Mouse (Mus musculus): ENCODE data around the gene Rmi2. TPM values are rescaled to one million over a fixed set of nuclear protein-coding genes. Genes with fewer than 3 reads are reported as not detected.
"Not testable (repeated sequence)": the region's sequence is repeated elsewhere in the genome, so short reads cannot be mapped to it uniquely, and the experiment has no call there.

Gene Rmi2
- polyA plus RNA-seq, 1 experiment from 2014 or later = 0.31 TPM

GRCm38 (mm10) chr16:10850905-10851304 lies 16.0 kb downstream of the Rmi2 start:
- H3K27me3 ChIP-seq (replicated peaks) = no peaks in the 10 kb centered on the region
- WGBS = 33% methylated on average over 4 of the region's 4 CpGs
- ATAC-seq (replicated peaks) = no peak

DNA sequence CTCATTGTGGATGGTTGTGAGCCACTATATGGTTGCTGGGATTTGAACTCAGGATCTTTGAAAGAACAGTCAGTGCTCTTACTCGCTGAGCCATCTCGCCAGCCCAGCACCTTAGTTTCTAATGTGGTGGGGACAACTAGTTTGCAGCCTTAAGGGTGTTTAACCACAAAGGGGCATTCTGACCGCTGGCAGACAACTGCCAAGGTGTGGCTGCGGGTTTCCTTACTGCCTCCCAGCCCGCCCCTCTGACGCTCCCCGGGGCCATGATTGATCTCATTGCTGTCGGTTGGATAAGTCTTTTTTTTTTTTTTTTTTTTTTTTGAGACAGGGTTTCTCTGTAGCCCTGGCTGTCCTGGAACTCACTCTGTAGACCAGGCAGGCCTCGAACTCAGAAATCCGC lies 17.4 kb downstream of the Rmi2 start:
- H3K9ac ChIP-seq; H3K4me3 ChIP-seq; H3K9me3 ChIP-seq; H3K4me2 ChIP-seq; H3K36me3 ChIP-seq (replicated peaks); H3K4me1 ChIP-seq; ATAC-seq (replicated peaks); H3K27me3 ChIP-seq (replicated peaks); H3K27ac ChIP-seq: not testable (repeated sequence)
- WGBS = 92% methylated on average over 10 of the region's 10 CpGs

More at GRCm38 (mm10) chr16:10850905-10851304, 16.0 kb downstream of the Rmi2 start:
- H3K9me3 ChIP-seq = no peaks in the 10 kb centered on the region
- no peak overlapping the region for H3K27ac ChIP-seq
- H3K4me1 ChIP-seq = no peaks in the 10 kb centered on the region
- no peak overlapping the region for H3K9ac ChIP-seq
- no peak overlapping the region for H3K4me2 ChIP-seq
- H3K36me3 ChIP-seq (replicated peaks) = no peaks in the 10 kb centered on the region
- H3K4me3 ChIP-seq = no peak overlapping the region

DNA sequence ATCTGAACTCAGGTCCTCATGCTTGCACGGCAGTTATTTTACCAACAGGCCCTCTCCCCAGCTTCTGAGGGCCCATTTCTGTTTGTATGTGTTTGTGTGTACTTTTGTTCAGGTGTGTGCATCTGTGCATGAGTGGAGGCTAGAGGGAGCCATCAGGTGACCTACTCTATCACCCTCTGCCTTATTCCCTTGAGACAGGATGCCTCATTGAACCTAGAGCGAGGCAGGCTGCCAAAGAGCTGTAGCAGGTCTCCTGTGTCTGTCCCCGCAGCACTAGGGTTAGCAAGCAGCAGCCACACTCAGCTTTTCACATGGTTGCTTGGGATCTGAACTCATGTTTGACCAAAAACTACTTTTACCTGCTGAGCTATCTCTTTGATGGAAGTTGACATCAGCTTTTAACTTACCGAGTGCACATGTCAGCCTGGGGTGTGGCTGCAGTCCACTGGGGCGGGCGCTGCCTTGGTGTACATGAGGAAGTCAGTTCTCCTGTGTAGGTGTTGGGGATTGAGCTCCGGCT lies 24.9 kb downstream of the Rmi2 start:
- Histone ChIP-seq H3K9ac (no peak overlapping the region), H3K27me3 (replicated peaks) (no peaks in the 10 kb centered on the region), H3K4me2 (no peak overlapping the region), H3K27ac (no peak overlapping the region), H3K36me3 (replicated peaks) (no peaks in the 10 kb centered on the region), H3K9me3 (no peaks in the 10 kb centered on the region), H3K4me3 (no peak overlapping the region), H3K4me1 (no peaks in the 10 kb centered on the region)
- no peak for ATAC-seq (replicated peaks)
- WGBS = 97% methylated on average over 7 of the region's 7 CpGs

- Histone ChIP-seq H3K9me3 (no peaks in the 10 kb centered on the region), H3K27ac (no peak overlapping the region), H3K36me3 (replicated peaks) (no peaks in the 10 kb centered on the region), H3K4me1 (no peaks in the 10 kb centered on the region), H3K9ac (no peak overlapping the region), H3K4me3 (no peak overlapping the region), H3K4me2 (no peak overlapping the region), H3K27me3 (replicated peaks) (no peaks in the 10 kb centered on the region)
- 82% methylated on average over 3 of the region's 3 CpGs for WGBS
- no peak for ATAC-seq (replicated peaks)
Observed at GRCm38 (mm10) chr16:10861408-10861807, 26.5 kb downstream of the Rmi2 start.

DNA sequence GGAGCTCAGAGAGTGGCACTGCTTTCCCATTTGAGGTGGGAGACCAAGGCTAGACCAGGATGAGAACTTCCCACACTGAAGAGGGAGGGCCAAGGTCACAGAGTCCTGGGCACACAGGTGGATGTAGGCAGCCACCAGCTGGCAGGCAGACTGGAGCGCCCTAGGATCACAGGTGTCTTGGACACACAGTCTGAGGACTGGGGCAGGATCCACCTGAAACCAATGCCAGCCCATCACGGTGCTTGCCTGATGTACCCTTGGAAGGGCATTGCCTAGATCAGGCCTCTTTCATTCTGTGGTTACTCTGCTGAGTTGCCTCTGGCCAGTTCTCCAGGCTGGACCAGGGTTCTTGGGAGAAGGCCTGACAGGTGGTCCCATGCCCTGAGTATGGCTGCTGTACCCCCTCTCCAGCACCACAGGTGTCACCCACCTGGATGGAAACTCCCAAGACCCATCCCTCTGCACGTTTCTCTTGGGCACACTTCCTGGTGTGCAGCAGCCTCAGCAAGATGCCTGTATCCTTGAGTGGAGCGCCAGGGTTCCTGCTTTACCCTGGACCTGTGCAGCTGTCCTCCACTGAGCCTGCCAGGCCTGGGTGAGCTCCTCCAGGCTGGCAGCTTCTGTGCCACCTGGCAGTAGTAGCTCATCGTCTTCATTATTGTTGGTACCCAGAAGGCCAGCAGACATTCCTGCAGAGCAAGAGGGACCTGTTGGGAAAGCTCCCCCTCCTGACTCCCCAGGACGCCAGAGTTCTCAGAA lies 30.2 kb downstream of the Rmi2 start:
- no peak overlapping the region for H3K27ac ChIP-seq
- H3K9ac ChIP-seq = no peak overlapping the region
- no peaks in the 10 kb centered on the region for H3K9me3 ChIP-seq
- WGBS = 84% methylated on average over 6 of the region's 6 CpGs
- H3K4me1 ChIP-seq = no peaks in the 10 kb centered on the region
- no peak overlapping the region for H3K4me2 ChIP-seq
- no peaks in the 10 kb centered on the region for H3K36me3 ChIP-seq (replicated peaks)
- H3K27me3 ChIP-seq (replicated peaks) = no peaks in the 10 kb centered on the region
- no peak overlapping the region for H3K4me3 ChIP-seq
- no peak for ATAC-seq (replicated peaks)

GRCm38 (mm10) chr16:10865592-10865987 lies 30.7 kb downstream of the Rmi2 start:
- Histone ChIP-seq H3K27me3 (replicated peaks) (no peaks in the 10 kb centered on the region), H3K4me1 (no peaks in the 10 kb centered on the region), H3K9ac (no peak overlapping the region), H3K4me2 (no peak overlapping the region), H3K27ac (no peak overlapping the region), H3K9me3 (no peaks in the 10 kb centered on the region), H3K4me3 (no peak overlapping the region), H3K36me3 (replicated peaks) (no peaks in the 10 kb centered on the region)
- no peak for ATAC-seq (replicated peaks)

DNA sequence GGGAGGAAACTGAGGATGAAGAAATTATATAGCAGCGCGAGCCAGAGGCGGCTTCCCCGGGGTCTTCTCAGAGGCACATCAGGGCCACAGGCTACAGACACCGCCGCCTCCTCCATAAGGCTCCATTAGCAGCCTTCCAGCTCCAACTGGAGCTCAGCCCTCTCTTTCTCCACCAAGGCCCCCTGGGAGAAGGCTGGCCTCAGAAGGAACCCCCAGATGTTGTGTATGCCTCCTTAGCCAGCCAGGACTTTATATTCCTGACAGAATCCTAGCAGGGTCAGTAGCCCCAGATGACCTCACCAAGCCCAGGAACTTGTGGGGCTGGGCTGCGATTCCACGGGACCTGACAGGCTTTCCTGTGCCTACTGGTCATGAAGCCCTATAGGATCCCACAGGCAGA lies 32.0 kb downstream of the Rmi2 start:
- Histone ChIP-seq H3K9me3 (no peaks in the 10 kb centered on the region), H3K4me2 (no peak overlapping the region), H3K4me1 (no peaks in the 10 kb centered on the region), H3K36me3 (replicated peaks) (no peaks in the 10 kb centered on the region), H3K27ac (no peak overlapping the region), H3K4me3 (no peak overlapping the region), H3K27me3 (replicated peaks) (no peaks in the 10 kb centered on the region), H3K9ac (no peak overlapping the region)
- 90% methylated on average over 8 of the region's 8 CpGs for WGBS
- ATAC-seq (replicated peaks) = no peak

GRCm38 (mm10) chr16:10867501-10867900 lies 32.6 kb downstream of the Rmi2 start:
- no peak for ATAC-seq (replicated peaks)
- no peaks in the 10 kb centered on the region for H3K36me3 ChIP-seq (replicated peaks)
- 85% methylated on average over 2 of the region's 2 CpGs for WGBS

DNA sequence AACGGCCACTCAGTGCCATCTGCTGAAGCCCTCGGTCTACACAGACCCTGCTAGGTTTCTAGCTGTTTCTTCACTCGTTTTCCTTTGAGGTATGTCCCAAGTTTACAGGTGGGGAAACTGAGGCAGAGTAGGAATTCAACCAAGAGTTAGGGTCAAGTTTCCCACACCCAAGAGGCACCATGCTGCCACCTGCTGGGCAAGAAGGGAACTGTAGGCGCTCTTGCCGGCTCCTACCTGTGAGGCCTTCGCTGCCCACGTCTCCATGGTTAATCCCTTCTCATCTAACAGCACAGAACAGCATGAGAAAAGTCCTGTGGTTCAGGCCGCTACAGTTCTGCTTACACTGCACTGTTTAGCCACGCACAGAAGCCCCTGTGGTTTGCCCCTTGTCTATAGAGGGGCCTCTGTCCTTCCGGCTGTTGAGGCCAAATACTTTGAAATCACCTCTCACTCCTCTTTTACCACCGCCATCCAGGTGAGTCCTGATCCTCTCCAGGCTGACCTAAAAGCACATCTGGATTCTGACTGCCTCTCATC lies 33.1 kb downstream of the Rmi2 start:
- ATAC-seq (replicated peaks) = no peak
- no peak overlapping the region for H3K27ac ChIP-seq

More at GRCm38 (mm10) chr16:10867501-10867900, 32.6 kb downstream of the Rmi2 start:
- H3K9me3 ChIP-seq = no peaks in the 10 kb centered on the region
- no peak overlapping the region for H3K4me2 ChIP-seq
- no peaks in the 10 kb centered on the region for H3K27me3 ChIP-seq (replicated peaks)
- H3K4me3 ChIP-seq = no peak overlapping the region
- H3K9ac ChIP-seq = no peak overlapping the region
- no peak overlapping the region for H3K27ac ChIP-seq
- H3K4me1 ChIP-seq = no peaks in the 10 kb centered on the region

GRCm38 (mm10) chr16:10870969-10871368 lies 36.1 kb downstream of the Rmi2 start:
- no peaks in the 10 kb centered on the region for H3K9me3 ChIP-seq
- no peak for ATAC-seq (replicated peaks)
- H3K9ac ChIP-seq = no peak overlapping the region
- H3K4me1 ChIP-seq = 0 out of 2 replicates have a peak, but pooled peaks cover 3% of the 10 kb centered on the region
- no peak overlapping the region for H3K27ac ChIP-seq
- H3K27me3 ChIP-seq (replicated peaks) = no peaks in the 10 kb centered on the region
- no peaks in the 10 kb centered on the region for H3K36me3 ChIP-seq (replicated peaks)
- no peak overlapping the region for H3K4me2 ChIP-seq
- WGBS = 61% methylated on average over 4 of the region's 4 CpGs
- H3K4me3 ChIP-seq = no peak overlapping the region

More for the DNA sequence above, 33.1 kb downstream of the Rmi2 start:
- no peaks in the 10 kb centered on the region for H3K36me3 ChIP-seq (replicated peaks)
- no peak overlapping the region for H3K4me2 ChIP-seq
- H3K9ac ChIP-seq = no peak overlapping the region
- H3K9me3 ChIP-seq = no peaks in the 10 kb centered on the region
- H3K4me1 ChIP-seq = no peaks in the 10 kb centered on the region
- no peak overlapping the region for H3K4me3 ChIP-seq
- 32% methylated on average over 11 of the region's 11 CpGs for WGBS
- no peaks in the 10 kb centered on the region for H3K27me3 ChIP-seq (replicated peaks)

DNA sequence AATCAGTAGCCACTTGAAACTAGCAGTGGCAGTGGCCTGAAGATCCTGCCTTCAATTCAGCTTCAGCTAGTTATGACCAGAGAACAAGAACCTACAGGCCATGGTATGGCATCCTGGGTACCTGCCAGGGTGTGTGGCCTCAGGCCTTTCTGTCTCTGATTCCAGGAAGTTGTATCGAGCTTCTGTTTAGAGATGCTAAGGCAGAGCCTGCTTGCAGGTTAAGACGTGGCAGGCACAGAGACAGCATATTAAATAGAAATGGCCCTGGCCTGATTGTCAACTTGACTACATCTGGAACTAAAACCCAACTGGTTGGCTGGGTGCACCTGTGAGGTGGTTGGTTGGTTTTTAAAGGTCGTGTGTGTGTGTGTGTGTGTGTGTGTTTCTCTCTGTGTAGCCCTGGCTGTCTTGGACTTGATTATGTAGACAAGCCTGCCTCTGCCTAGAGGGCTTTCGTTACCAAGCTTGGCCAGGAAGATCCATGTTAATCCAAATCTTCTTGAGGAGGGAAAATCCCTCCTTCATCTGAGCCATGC lies 38.0 kb downstream of the Rmi2 start:
- no peak overlapping the region for H3K9ac ChIP-seq
- 72% methylated on average over 4 of the region's 4 CpGs for whole genome bisulfite sequencing
- no peaks in the 10 kb centered on the region for H3K9me3 ChIP-seq
- no peak overlapping the region for H3K27ac ChIP-seq
- no peak overlapping the region for H3K4me3 ChIP-seq
- no peak for ATAC-seq (replicated peaks)
- 0 out of 2 replicates have a peak, but pooled peaks cover 3% of the 10 kb centered on the region for H3K4me1 ChIP-seq
- H3K4me2 ChIP-seq = no peak overlapping the region
- H3K36me3 ChIP-seq (replicated peaks) = no peaks in the 10 kb centered on the region
- H3K27me3 ChIP-seq (replicated peaks) = no peaks in the 10 kb centered on the region

GRCm38 (mm10) chr16:10873654-10874053 lies 38.8 kb downstream of the Rmi2 start:
- Histone ChIP-seq H3K9ac (no peak overlapping the region), H3K4me1 (0 out of 2 replicates have a peak, but pooled peaks cover 3% of the 10 kb centered on the region), H3K36me3 (replicated peaks) (no peaks in the 10 kb centered on the region), H3K4me2 (no peak overlapping the region), H3K9me3 (no peaks in the 10 kb centered on the region), H3K27me3 (replicated peaks) (no peaks in the 10 kb centered on the region), H3K4me3 (no peak overlapping the region), H3K27ac (no peak overlapping the region)
- 3% methylated on average over 5 of the region's 5 CpGs for WGBS
- ATAC-seq (replicated peaks) = peak; percentile 71

Measured in midbrain, embryonic 15.5 days (tissue).